Mouse (Mus musculus): Measurements from ENCODE around the gene Gm19935.

Gene Gm19935

DNA sequence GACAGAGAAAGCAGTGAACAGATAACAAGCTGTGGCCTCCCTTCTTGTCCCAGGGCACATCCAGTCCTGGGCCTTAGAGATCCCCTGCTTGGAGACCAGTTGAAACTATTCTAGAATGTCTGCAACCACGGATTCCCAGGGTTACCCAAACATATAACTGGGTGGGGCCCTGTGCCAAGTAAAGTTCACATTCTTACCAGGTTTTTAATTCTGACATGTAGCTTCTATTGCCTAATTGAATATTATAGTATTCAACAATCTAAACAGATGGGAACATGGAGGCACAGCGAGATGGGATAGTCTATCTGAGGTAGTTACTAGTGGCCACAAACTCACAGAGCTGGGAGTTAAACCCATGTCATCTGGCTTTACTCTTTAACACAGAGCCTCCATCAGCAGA is at the start of gene Gm19935:
Gm19935 (minus strand) TSS at position 101 of the 400 bp plus-strand sequence.
- no peak for DNase-seq

DNA sequence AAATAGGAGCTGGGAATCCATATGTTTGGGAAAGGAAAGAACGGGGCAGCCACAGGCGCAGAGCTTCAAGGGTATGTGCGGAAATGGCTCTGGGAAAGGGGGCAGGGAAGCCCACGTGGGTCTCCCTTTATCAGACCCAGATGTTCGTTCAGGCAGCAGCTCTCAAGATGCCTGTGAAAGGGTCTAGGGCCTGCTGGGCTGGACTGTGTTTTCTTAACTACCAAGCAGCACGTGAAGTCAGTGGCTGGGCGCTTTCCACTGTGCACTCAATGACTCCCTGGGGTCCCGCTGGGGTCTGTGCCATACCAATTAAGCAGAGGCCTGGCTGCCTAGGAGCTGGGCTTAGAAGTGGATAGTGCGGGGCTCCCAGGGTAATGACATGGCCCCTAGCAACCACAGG is 44.8 kb upstream of the Gm19935 start:
- DNase-seq, result no peak

DNA sequence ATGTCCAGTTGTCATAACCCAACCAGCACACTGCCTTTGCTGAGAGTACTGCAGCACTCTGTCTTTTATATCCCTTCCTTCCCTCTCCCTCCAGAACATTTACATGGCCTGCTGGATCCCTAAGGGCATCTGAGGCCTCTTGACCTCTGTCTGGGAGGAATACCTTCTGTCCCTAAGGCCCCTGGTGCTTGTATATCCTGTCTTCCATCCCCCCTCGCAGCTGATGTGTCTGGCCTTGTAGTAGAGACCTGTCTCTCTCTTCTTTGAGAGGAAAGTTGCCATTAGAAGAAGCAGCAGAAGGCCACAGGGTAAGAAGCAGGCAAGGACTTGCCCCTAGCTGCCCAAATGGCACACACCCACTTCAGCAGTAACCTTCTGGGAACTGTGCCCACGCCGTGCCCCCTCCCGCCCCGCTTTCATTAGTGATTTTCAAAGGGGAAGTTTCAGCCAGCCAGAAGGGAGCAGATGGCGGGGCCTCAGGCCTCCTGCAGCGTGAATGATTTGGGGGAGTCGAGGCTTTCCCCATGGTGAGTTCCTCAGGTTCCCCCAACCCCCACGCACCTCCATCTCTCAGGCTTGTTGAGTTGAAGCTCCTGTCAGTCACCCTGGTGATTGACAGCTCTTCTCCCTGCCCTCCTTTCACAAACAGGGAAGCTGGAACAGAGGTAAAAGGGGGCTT is 44.2 kb upstream of the Gm19935 start:
- DNase-seq, result no peak

DNA sequence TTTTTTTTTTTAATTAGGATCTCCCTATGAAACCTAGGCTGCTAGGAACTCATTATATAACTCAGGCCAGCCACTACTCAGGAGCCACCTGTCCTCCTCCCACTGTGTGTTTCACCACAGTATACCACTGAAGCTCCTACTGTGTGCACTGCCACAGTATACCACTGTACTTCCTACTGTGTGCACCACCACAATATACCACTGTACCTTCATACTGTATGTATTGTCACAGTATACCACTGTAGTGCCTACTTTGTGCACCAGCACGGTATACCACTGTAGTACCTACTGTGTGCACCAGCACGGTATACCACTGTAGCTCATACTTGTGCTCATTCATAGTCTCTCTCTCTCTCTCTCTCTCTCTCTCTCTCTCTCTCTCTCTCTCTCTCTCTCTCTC is 40.9 kb upstream of the Gm19935 start:
- no peak for DNase-seq

DNA sequence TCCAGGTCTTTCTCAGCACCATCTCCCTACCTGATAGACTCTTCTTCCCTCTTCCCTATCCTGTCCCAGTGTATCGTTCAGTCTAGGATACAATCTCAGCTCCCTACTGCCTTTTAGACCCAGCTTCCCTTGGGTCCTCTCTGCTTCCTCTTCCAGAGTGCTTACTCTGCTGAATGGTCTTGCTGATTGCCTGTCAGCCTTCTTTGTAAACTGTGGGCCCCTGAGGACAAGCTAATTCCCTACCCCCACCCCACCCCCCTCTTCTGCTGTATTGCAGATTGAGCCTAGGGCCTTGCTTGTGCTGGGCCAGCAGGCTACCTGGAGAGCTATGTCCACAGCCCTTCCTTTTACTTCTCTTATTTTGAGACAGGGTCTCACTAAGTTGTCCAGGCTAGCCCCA is 39.8 kb upstream of the Gm19935 start:
- DNase-seq, result no peak

DNA sequence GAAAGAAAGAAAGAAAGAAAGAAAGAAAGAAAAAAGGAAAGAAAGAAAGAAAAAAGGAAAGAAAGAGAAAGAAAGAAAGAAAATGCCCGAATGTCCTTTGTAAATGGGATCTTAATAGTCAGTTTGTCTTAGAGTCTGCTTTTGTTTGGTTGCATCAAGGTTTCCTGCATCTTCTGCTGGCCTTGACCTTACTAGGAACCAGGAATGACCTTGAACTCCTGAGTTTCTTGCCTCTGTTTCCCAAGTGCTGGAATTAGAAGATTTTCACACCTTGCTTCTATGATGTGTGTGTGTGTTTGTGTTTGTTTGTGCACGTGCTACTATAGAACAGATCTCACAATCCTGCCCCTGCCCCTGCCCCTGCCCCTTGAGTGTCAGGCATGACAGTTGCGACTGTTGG is 39.0 kb upstream of the Gm19935 start:
- no peak for DNase-seq

DNA sequence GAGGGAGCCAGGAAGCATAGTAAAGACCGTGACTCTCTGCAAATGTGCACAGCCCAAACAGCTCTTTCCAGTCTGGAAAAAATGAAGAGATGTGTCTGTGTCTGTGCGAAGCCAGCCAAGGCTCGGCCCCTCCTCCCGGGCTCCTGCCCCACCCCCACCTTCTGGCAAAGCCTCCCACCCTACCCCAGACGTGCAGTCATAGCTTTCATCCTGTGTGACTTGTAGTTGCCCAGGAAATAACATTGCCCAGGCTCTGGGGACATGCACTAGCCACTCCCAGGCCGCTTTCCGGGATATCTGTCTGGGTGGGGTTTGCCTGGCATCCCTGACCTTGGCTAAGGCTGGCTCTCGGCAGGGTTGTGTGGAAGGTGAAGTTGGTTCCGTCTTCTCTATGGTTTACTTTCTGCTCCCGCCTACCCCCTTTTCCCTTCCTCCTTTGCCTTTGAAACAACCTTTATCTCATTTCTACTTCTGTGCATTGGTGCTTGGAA is 37.5 kb upstream of the Gm19935 start:
- DNase-seq, result no peak

DNA sequence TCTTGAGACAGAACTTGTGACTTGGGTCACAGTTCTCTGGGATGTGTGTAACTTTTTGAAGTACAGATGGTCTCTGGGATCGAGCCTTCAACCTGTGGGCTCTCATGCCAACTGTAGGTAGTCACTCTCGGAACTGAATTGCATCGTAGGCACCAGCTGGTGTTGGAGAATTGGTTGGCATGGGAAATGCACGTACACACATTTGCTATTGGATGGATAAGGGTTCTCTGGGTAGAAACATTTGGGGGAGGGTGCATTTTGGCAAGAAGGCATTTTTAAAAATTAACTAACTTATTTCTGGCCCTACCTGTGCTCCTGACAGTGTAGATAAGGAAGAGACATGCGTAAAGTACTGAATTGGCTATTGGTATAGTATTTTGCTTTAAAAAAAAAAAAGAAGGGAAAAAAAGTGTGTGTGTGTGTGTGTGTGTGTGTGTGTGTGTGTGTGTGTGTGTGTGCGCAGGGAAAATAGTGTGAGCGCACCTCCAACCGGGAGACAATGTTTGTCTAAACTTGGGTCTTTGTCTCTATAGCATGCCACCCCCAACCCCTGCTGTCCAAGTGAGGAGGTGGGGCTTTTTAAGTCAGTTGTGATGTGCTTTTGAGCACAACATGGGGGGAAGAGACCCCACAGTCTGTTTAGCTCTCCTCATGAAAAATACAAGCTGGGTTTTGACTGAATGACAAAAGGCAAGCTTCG is 36.9 kb upstream of the Gm19935 start:
- no peak for DNase-seq

DNA sequence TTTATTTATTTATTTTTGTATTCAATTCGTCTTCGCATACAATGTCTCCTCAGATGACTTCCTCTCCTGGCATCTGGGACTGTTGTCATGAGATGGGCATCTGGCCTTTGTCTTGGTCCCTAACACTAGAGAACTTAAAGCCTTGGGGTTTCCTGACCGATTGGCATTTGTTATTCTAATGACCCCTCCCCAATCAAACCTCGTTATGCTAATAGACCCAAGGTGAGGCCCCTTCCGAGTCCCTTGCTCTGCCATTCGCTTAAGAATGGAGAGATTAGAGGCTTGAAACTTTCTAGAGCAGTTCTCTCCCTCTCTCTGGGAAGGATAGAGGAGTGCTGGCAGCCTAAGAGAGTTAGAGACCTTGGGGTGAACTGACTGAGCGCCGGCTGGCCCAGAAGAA is 34.4 kb upstream of the Gm19935 start:
- no peak for DNase-seq

DNA sequence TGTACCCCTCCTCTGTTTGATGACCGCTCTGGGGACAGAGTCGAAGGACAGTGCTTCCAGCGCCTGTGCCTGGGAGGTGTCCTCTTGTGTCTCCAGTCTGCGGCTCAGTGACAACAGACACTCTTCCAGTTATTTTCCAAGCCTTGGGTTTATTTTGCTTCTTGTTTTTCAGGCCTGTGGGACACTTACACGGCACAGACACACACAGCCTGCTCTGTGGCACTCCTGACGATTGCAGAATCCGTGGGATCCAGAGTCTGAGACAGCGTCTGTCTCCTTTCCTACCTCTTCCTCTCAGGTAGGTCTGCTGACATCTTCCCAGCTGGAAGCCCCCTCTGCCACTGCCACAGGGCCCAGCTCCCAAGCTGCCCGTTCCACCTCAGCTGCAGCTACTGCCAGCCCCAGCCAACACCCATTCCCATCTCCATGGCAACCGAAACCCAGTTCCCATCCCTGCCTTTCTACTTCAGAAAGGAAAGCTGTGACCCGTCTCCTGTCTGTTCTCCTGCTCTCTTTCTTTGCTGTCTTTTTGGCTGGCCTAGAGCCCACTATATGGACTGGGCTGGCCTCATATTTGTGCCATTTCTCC is 32.4 kb upstream of the Gm19935 start:
- no peak for DNase-seq

DNA sequence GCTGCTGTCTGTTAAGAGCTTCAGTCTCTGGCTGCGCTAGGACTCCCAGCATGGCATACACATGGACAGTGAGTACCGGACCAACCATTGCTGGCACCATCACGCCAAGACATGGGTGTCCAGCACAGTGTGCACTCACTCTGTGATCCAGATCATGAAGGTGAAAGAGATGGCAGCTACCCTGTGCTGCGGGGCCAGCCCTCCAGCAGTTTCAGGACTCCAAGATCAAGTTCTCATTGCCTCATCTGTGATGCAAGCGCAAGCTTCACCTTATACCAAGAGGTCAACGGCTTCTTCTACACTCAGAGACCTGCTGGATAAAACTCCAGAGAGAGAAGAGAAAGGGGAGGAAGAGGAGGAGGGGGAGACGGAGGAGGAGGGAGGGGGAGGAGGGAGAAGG is 30.8 kb upstream of the Gm19935 start:
- DNase-seq, result no peak

DNA sequence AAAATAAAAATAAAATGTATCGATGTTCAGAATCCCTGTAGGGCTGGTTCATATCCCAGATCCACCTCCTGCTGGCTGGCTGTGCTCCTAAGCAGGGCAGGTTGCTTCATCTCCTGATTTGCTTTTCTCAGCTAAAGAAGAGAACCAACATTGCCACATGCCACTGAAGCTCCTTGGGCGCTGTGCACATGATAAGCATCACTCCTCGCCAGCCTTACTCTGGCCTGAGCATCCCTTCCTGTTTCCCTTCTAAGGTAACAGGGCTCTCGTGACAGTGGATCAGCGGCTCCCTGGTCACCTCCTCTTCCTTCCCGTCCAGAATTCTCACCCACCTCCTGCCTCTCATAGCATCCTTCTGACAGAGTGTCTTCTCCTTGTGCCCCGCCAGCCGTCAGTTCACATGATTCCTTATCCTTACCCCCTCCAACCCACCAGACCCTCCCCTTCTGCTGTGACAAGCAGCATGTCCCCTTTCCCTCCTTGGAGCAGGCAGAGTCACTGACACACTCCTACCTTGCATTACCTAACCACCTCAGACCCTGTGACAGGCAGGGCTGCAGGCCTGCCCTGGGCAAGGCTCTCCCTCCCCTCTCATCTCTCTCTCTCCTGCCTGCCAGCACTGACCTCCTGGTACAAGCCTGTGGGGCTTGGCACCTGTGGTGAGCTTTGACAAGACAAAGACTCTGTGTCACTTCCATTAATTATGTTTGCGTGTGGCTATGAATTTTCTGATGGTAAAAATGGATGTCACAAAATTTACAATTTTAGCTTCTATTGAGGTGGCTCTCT is 27.2 kb upstream of the Gm19935 start:
- DNase-seq, result no peak

DNA sequence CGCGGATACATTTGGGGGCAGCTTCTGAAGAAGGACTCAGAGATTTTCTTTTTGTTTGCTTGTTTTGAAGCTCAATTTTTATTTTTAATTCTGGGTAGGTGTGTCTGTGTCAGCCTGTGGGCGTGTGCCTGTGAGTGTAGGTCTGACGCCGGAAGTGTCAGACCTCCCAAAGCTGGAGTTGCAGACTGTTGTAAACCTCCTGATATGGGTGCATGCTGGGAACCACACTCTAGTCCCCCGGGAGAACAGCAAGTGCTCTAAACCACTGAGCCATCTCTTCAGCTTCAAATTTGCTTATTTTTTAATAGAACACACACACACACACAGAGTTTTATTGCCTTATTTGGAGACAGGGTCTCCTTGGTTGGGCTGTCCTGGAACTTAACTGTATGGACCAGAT is 25.9 kb upstream of the Gm19935 start:
- no peak for DNase-seq

DNA sequence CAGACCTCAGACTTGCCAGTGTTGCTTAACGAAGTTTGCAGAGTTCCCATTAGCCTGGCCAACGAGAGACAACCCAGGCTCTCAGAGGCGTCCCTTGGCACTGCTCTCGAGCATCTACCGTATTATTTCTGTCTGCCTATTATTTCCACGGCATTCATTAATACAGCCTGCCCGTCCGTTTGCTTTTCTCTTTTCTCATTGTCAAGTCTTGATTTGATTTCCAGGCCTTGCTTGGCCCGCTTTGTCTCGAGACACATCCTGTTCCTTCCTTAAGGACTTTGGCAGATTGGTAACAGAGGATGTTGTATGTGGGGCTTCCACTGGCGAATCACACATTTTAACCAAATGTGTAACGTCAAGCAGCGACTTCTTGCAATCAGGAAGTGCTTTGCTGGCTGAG is 24.1 kb upstream of the Gm19935 start:
- DNase-seq, result no peak

DNA sequence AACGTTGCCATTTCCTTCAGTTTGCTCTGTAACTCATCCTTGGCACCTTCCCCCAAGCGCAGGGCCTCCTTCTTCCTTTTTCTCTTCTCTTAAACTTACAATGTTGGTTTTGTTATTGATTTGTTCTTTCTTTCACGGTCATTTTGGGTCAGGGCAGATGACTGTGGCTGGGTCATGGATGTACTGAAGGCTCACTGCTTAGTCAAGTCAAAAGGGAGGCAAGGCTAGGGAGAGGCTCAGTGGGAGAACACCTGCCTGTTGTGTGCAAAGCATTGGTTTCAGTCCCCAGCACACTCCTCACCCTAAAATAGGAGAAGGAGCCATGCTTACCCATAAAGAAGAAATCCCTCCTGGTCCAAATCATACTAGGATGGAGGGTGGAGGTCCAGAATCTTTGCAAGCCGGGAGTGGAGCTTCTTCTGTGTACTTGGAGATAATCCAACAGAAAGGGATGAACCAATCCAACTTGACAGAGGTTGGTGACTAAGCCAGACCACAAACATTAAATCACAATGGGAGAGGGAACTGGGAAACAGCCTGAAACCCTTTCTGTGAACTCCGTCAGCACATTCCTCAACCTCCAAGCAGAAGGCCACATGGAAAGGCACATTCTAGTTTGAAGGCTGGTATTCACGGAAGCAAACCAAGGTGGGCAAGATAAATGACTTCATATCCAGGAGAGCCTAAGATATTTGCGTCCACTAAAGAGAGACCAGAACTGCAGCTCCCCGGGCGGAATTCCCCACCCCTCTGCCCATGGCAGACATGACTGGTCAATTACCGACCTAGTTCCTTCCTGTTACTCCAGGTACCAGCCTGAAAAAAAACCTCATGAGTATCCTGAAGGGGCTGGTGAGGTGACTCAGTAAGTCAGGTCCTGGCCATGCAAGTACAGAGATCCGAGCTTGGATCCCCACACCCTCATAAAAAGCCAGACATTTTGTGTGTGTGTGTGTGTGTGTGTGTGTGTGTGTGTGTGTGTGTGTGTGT is 22.8 kb upstream of the Gm19935 start:
- DNase-seq, result no peak

DNA sequence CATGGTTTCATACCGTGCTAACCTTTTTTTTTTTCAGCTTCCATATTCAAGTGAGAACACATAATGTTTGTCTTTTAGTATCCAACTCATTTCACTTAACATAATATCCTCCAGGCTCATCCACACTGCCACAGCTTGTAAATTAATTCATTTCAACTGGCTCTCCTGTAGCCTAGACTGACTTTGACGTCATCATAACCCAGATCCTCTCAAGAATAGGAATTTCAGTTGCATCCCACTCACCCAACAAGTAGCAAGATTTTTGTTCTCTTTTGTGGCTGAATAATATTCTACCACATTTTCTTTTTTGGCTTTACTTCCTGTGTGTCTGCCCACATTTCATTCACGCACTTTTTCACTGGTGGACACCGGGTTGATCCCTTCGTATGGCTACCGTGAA is 20.2 kb upstream of the Gm19935 start:
- DNase-seq, result no peak

DNA sequence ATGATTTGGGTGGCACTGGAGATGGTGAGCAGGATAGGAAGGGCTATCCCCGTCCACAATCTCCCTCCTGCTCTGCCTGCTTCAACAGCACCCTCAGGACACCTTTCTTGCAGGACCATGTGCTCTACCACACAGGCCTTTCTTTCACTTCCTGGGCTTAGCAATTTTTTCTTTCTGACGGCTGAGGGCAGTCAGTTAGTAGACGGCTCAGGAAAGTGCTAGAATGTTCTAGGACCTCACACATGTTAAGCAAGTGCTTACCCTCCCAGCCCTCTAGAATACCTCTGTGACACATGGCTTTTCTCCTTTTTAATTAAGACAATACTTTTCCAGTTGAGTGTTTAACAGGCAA is 17.1 kb upstream of the Gm19935 start:
- DNase-seq, result no peak

DNA sequence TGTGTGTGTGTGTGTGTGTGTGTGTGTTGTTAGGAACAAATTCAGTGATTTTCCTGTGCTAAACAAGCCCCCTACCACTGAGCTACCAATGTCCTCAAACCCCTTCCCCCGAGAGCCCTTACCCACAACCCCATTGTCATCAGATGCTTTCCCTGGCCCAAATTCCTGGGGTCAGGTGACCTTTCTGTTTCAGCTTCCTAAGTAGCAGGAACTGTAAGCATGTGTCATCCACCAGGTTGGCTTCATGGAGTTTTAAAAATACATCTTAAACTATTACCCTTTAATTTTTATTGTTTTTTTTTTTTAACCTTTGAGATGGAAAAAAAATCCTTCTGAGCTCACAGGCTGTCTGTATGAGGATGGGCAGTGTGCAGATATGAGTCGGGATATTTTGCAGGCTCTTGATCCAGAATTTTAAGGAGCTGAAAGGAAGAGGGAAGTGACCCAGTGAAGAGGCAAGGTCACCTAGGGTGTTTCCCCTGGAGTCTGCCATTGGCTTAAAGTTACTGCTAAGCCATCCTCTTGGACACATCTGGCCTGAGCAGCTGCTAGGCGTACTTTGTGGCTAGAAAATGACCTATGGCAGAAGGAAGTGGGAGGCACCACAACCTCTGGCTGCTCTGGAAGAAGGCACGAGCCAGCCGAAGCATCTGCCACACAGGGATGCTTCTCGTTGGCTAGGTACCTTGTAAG is 16.6 kb upstream of the Gm19935 start:
- no peak for DNase-seq

DNA sequence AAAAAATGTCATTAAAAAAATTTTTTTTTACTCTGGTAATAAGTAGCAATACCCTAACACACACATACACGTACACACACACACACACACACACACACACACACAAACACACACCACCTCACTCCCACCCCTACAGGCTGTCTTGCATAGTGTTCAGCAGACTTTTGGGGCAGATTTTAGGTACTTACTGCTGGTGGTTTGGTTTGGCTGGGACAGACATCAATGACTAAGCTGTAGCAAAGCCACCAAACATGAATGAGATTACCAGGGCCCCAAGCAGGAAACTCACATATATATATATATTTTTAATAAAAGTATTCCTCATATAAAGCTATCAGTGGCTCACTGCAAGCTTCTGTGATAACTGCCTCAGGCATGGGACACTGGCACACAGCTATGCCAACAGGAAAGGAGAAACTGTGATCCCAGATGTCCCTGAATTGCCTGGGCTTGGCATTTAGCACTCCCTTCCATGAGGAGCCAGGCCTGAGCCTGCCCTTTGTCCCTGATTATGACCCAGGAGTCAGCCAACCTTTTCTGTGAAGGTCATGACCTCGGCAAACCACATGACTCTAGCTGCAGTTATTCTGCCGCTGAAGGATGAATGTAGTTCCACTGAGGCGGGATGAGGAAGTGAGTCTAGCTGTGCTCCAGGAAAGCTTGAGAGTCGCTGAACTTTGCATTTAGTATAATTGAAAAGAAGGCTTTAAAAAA is 15.5 kb upstream of the Gm19935 start:
- DNase-seq, result peak; percentile 60

DNA sequence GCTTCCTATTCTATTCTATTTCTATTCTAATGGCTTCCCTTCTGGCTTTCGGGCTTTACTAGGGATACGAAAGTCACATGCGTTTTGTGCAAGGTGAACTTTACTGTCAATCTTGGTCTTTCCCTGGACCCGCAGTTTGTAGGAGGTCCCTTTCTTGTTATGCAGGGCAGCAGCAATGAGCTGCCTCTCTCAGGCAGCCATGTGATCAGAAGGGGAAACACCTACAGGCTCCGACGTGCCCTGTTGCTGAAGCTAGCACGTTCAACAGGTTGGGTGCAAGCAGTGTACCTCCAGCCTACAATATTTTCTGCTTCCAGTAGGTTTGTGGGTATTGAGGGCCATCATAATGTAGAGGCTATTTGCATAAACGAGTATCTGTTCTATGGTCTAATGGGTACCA is 13.8 kb upstream of the Gm19935 start:
- no peak for DNase-seq

DNA sequence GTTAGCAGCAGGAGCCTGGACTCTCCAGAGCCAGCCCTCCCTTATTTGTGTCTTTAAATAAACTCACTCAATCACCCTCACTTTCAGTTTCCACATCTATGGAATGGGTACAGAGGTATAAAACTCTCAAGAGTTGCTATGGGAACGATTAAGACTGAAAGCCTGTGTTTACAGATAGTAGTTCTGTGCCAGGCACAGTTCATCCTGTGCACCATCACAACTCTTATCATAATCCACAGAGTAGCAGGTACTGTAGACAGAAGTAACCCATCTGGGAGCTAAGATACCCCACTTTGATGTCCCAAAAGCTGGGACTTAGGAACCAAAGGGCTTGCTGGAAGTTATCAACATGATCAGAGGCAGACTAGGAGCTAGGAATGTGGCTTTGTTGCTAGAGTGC is 12.6 kb upstream of the Gm19935 start:
- DNase-seq, result no peak
